Mouse (Mus musculus): ENCODE results near the gene Rnf145. TPM values are rescaled to one million over a fixed set of nuclear protein-coding genes. Genes with fewer than 3 reads are reported as not detected.

The Rnf145 gene
- polyA plus RNA-seq, 1 experiment, result 193 TPM

GRCm38 (mm10) chr11:44586047-44586696 lies 67.4 kb downstream of the Rnf145 start:
- no peak for TF ChIP-seq CTCF (IDR thresholded peaks at IDR 0.05; ENCODE audit: insufficient read depth, low read depth, low read length)
- TF ChIP-seq POLR2A (IDR thresholded peaks at IDR 0.05; ENCODE audit: insufficient read depth, low read depth, low read length), result no peak
- Histone ChIP-seq H3K4me3 (ENCODE audit: insufficient read depth, low read depth, low read length) (no peak overlapping the region), H3K4me1 (ENCODE audit: control insufficient read depth, insufficient read depth, low read length) (no peaks in the 10 kb centered on the region), H3K27ac (ENCODE audit: insufficient read depth, low read depth, low read length) (no peak overlapping the region)
- 8% methylated on average over 3 of the region's 3 CpGs for WGBS

GRCm38 (mm10) chr11:44593016-44593415 lies 74.3 kb downstream of the Rnf145 start:
- Histone ChIP-seq H3K4me3 (ENCODE audit: insufficient read depth, low read depth, low read length) (no peak overlapping the region), H3K4me1 (ENCODE audit: control insufficient read depth, insufficient read depth, low read length) (no peaks in the 10 kb centered on the region), H3K27ac (ENCODE audit: insufficient read depth, low read depth, low read length) (no peak overlapping the region)
- WGBS, result 92% methylated on average over 6 of the region's 6 CpGs
- no peak for TF ChIP-seq CTCF (IDR thresholded peaks at IDR 0.05; ENCODE audit: insufficient read depth, low read depth, low read length)
- no peak for TF ChIP-seq POLR2A (IDR thresholded peaks at IDR 0.05; ENCODE audit: insufficient read depth, low read depth, low read length)

GRCm38 (mm10) chr11:44594768-44595167 lies 76.0 kb downstream of the Rnf145 start:
- WGBS, result 97% methylated on average over 3 of the region's 3 CpGs

GRCm38 (mm10) chr11:44606881-44607280 lies 88.1 kb downstream of the Rnf145 start:
- Histone ChIP-seq H3K27ac (ENCODE audit: insufficient read depth, low read depth, low read length) (no peak overlapping the region), H3K4me1 (ENCODE audit: control insufficient read depth, insufficient read depth, low read length) (peaks cover 8% of the 10 kb centered on the region), H3K4me3 (ENCODE audit: insufficient read depth, low read depth, low read length) (no peak overlapping the region)
- WGBS, result 85% methylated on average over 8 of the region's 8 CpGs
- TF ChIP-seq POLR2A (IDR thresholded peaks at IDR 0.05; ENCODE audit: insufficient read depth, low read depth, low read length), result no peak
- no peak for TF ChIP-seq CTCF (IDR thresholded peaks at IDR 0.05; ENCODE audit: insufficient read depth, low read depth, low read length)

More at GRCm38 (mm10) chr11:44594768-44595167, 76.0 kb downstream of the Rnf145 start:
- Histone ChIP-seq H3K4me1 (ENCODE audit: control insufficient read depth, insufficient read depth, low read length) (no peaks in the 10 kb centered on the region), H3K27ac (ENCODE audit: insufficient read depth, low read depth, low read length) (no peak overlapping the region), H3K4me3 (ENCODE audit: insufficient read depth, low read depth, low read length) (no peak overlapping the region)
- TF ChIP-seq POLR2A (IDR thresholded peaks at IDR 0.05; ENCODE audit: insufficient read depth, low read depth, low read length) (no peak), CTCF (IDR thresholded peaks at IDR 0.05; ENCODE audit: insufficient read depth, low read depth, low read length) (no peak)

- Histone ChIP-seq H3K27ac (ENCODE audit: insufficient read depth, low read depth, low read length) (no peak overlapping the region), H3K4me3 (ENCODE audit: insufficient read depth, low read depth, low read length) (no peak overlapping the region), H3K4me1 (ENCODE audit: control insufficient read depth, insufficient read depth, low read length) (peaks cover 14% of the 10 kb centered on the region)
- WGBS, result 87% methylated on average over 11 of the region's 11 CpGs
- no peak for TF ChIP-seq CTCF (IDR thresholded peaks at IDR 0.05; ENCODE audit: insufficient read depth, low read depth, low read length)
- TF ChIP-seq POLR2A (IDR thresholded peaks at IDR 0.05; ENCODE audit: insufficient read depth, low read depth, low read length), result no peak
Measured at GRCm38 (mm10) chr11:44608646-44609045, 89.9 kb downstream of the Rnf145 start.

GRCm38 (mm10) chr11:44610971-44611781 lies 92.4 kb downstream of the Rnf145 start:
- Histone ChIP-seq H3K4me3 (ENCODE audit: insufficient read depth, low read depth, low read length) (peak overlapping the region; percentile 23), H3K27ac (ENCODE audit: insufficient read depth, low read depth, low read length) (no peak overlapping the region), H3K4me1 (ENCODE audit: control insufficient read depth, insufficient read depth, low read length) (peaks cover 14% of the 10 kb centered on the region)
- 1% methylated on average over 45 of the region's 45 CpGs for WGBS
- TF ChIP-seq CTCF (IDR thresholded peaks at IDR 0.05; ENCODE audit: insufficient read depth, low read depth, low read length) (peak; percentile 94), POLR2A (IDR thresholded peaks at IDR 0.05; ENCODE audit: insufficient read depth, low read depth, low read length) (no peak)

- TF ChIP-seq CTCF (IDR thresholded peaks at IDR 0.05; ENCODE audit: insufficient read depth, low read depth, low read length), result no peak
- TF ChIP-seq POLR2A (IDR thresholded peaks at IDR 0.05; ENCODE audit: insufficient read depth, low read depth, low read length), result no peak
- Histone ChIP-seq H3K4me1 (ENCODE audit: control insufficient read depth, insufficient read depth, low read length) (peaks cover 17% of the 10 kb centered on the region), H3K4me3 (ENCODE audit: insufficient read depth, low read depth, low read length) (no peak overlapping the region), H3K27ac (ENCODE audit: insufficient read depth, low read depth, low read length) (no peak overlapping the region)
- 9% methylated on average over 10 of the region's 10 CpGs for WGBS
Measured at GRCm38 (mm10) chr11:44612156-44612555, 93.4 kb downstream of the Rnf145 start.

- H3K27ac ChIP-seq (ENCODE audit: insufficient read depth, low read depth, low read length), result no peak overlapping the region
- 5% methylated on average over 38 of the region's 38 CpGs for WGBS
- TF ChIP-seq CTCF (IDR thresholded peaks at IDR 0.05; ENCODE audit: insufficient read depth, low read depth, low read length), result no peak
- no peak for TF ChIP-seq POLR2A (IDR thresholded peaks at IDR 0.05; ENCODE audit: insufficient read depth, low read depth, low read length)
- H3K4me3 ChIP-seq (ENCODE audit: insufficient read depth, low read depth, low read length), result no peak overlapping the region
- peaks cover 17% of the 10 kb centered on the region for H3K4me1 ChIP-seq (ENCODE audit: control insufficient read depth, insufficient read depth, low read length)
Measured at GRCm38 (mm10) chr11:44612681-44613410, 94.1 kb downstream of the Rnf145 start.

All from olfactory bulb, adult 2 months (tissue).